Mouse (Mus musculus): ENCODE measurements around the gene Gsk3a. TPM values are rescaled to one million over a fixed set of nuclear protein-coding genes. Genes with fewer than 3 reads are reported as not detected.

The Gsk3a gene
- polyA plus RNA-seq (2012; rRNA removed): 226 and 230 TPM in 2 replicates

GRCm38 (mm10) chr7:25237249-25238014 is at the start of gene Gsk3a:
Gene Gsk3a, minus strand, starts transcription at chr7:25237851.
- H3K27ac ChIP-seq (ENCODE audit: insufficient read depth, low read length): peak within 1 kb of the TSS; percentile 86
- peak; percentile 44; the same call in 1 of the 2 replicates for TF ChIP-seq POLR2A (IDR thresholded peaks at IDR 0.05; ENCODE audit: borderline replicate concordance, insufficient read depth, low read length)
- TF ChIP-seq CTCF (IDR thresholded peaks at IDR 0.05; ENCODE audit: borderline replicate concordance, insufficient read depth, low read depth, low read length): no peak
- H3K4me1 ChIP-seq (ENCODE audit: control insufficient read depth, insufficient read depth, low read length): peaks cover 6% of the 10 kb centered on the region; the same call in 1 of the 2 replicates
- under 1% methylated on average over 69 of the region's 76 CpGs for WGBS
- H3K4me3 ChIP-seq (replicated peaks; ENCODE audit: insufficient read depth, low read depth, low read length): peak within 1 kb of the TSS; percentile 81
- no peaks in the 10 kb centered on the region for H3K27me3 ChIP-seq (ENCODE audit: control insufficient read depth, insufficient read depth, low read length)
- DNase-seq: peak; percentile 99

DNA sequence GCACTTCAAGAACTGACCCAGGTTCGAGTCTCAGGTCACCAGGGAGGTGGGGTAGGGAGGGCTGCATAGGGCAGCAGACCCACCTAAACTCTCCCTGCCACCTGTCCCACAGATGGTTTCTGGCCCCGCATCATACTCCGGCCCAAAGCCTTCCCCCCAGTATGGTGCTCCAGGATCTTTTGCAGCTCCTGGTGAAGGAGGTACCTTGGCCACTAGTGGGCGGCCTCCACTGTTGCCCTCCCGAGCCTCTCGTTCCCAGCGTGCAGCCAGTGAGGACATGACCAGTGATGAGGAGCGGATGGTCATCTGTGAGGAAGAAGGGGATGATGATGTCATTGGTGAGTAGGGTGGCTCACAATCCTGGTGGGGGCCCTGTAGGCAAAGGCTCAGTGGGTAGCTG is 49.3 kb upstream of the Gsk3a start:
- WGBS: 66% methylated on average over 8 of the region's 8 CpGs
- H3K27me3 ChIP-seq (ENCODE audit: control insufficient read depth, insufficient read depth, low read length): no peaks in the 10 kb centered on the region

DNA sequence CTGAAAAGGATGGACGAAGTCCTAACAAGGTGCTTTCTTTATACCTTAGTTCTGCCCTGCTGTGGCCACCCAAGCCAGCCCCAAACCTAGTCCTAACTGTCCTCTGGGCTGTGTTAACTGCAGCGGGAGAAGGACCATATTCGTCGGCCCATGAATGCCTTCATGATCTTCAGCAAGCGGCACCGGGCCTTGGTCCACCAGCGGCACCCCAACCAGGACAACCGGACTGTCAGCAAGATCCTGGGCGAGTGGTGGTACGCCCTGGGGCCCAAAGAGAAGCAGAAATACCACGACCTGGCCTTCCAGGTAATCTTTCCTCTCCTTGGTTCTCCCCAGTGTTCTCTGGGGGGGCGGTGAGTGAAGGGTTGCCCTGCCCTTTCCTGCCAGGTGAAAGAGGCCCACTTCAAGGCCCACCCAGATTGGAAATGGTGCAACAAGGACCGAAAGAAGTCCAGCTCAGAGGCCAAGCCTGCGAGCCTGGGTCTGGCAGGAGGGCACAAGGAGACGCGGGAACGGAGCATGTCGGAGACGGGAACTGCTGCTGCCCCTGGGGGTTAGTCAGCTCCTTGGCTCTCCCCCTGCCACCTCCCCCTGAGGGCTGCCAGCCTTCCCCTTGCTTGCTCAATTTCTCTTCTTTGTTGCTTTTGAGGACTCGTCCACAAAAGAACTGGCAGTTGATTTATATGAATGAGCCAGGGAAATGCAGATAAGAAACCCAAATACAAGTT is 48.0 kb upstream of the Gsk3a start:
- 79% methylated on average over 20 of the region's 20 CpGs for WGBS
- H3K4me3 ChIP-seq (replicated peaks; ENCODE audit: insufficient read depth, low read depth, low read length): no peak overlapping the region
- no peak for DNase-seq
- no peak overlapping the region for H3K27ac ChIP-seq (ENCODE audit: insufficient read depth, low read length)
- TF ChIP-seq CTCF (IDR thresholded peaks at IDR 0.05; ENCODE audit: borderline replicate concordance, insufficient read depth, low read depth, low read length) (no peak), POLR2A (IDR thresholded peaks at IDR 0.05; ENCODE audit: borderline replicate concordance, insufficient read depth, low read length) (no peak)
- H3K4me1 ChIP-seq (ENCODE audit: control insufficient read depth, insufficient read depth, low read length): peaks cover 21% of the 10 kb centered on the region
- no peaks in the 10 kb centered on the region for H3K27me3 ChIP-seq (ENCODE audit: control insufficient read depth, insufficient read depth, low read length)

More for the DNA sequence above, 49.3 kb upstream of the Gsk3a start:
- TF ChIP-seq POLR2A (IDR thresholded peaks at IDR 0.05; ENCODE audit: borderline replicate concordance, insufficient read depth, low read length) (no peak), CTCF (IDR thresholded peaks at IDR 0.05; ENCODE audit: borderline replicate concordance, insufficient read depth, low read depth, low read length) (no peak)
- H3K27ac ChIP-seq (ENCODE audit: insufficient read depth, low read length): no peak overlapping the region
- peaks cover 15% of the 10 kb centered on the region for H3K4me1 ChIP-seq (ENCODE audit: control insufficient read depth, insufficient read depth, low read length)
- H3K4me3 ChIP-seq (replicated peaks; ENCODE audit: insufficient read depth, low read depth, low read length): no peak overlapping the region
- no peak for DNase-seq

DNA sequence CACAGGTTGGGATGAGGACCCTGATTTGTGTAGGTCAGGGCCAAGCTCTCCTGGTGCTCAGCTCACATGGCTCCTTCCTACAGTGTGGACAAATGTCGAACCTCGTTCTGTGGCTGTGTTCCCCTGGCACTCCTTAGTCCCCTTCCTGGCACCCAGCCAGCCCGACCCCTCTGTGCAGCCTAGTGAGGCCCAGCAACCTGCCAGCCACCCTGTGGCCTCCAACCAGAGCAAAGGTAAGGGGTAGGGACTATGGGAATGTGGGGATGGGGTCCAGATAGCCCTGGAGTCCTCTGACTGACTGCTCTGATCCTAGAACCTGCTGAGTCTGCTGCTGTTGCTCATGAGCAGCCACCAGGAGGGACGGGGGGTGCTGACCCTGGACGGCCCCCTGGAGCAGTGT is 47.1 kb upstream of the Gsk3a start:
- Histone ChIP-seq H3K4me1 (ENCODE audit: control insufficient read depth, insufficient read depth, low read length) (peaks cover 29% of the 10 kb centered on the region), H3K27me3 (ENCODE audit: control insufficient read depth, insufficient read depth, low read length) (no peaks in the 10 kb centered on the region), H3K4me3 (replicated peaks; ENCODE audit: insufficient read depth, low read depth, low read length) (no peak overlapping the region), H3K27ac (ENCODE audit: insufficient read depth, low read length) (peak overlapping the region; percentile 31)
- DNase-seq: peak; percentile 48 to 50
- TF ChIP-seq CTCF (IDR thresholded peaks at IDR 0.05; ENCODE audit: borderline replicate concordance, insufficient read depth, low read depth, low read length) (no peak), POLR2A (IDR thresholded peaks at IDR 0.05; ENCODE audit: borderline replicate concordance, insufficient read depth, low read length) (no peak)
- WGBS: 30% methylated on average over 5 of the region's 5 CpGs

- DNase-seq: peak in 1 of 2 experiments; percentile 29
- no peak for TF ChIP-seq CTCF (IDR thresholded peaks at IDR 0.05; ENCODE audit: borderline replicate concordance, insufficient read depth, low read depth, low read length)
- TF ChIP-seq POLR2A (IDR thresholded peaks at IDR 0.05; ENCODE audit: borderline replicate concordance, insufficient read depth, low read length): no peak
- 13% methylated on average over 2 of the region's 2 CpGs for WGBS
- Histone ChIP-seq H3K4me1 (ENCODE audit: control insufficient read depth, insufficient read depth, low read length) (peaks cover 29% of the 10 kb centered on the region), H3K27me3 (ENCODE audit: control insufficient read depth, insufficient read depth, low read length) (no peaks in the 10 kb centered on the region), H3K27ac (ENCODE audit: insufficient read depth, low read length) (peak overlapping the region; percentile 18), H3K4me3 (replicated peaks; ENCODE audit: insufficient read depth, low read depth, low read length) (peak overlapping the region; percentile 96)
These were observed 46.5 kb upstream of the Gsk3a start for GRCm38 (mm10) chr7:25284171-25284570.

DNA sequence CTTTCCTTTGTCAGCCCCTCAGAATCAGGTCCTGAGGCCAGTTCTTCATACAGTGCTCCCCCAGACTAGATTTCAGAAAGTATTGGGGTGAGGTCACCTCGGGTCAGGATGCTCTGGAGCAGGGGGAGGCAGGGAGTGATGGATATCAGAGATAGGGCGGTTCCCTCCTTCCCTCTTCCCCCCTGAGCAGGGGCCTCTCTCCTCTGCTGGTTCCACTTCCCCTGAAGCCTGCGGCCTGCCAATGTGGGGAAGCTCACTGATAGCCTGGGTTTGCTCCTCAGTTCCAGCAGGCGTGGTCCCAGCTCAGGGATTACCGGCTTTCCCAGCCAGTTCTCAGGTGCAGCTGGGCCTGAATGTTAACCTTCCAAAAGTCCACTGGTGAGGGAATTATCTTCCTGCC is 46.0 kb upstream of the Gsk3a start:
- WGBS: 12% methylated on average over 5 of the region's 5 CpGs
- H3K27ac ChIP-seq (ENCODE audit: insufficient read depth, low read length): peak overlapping the region; percentile 18
- peak in 1 of 2 experiments; percentile 32 for DNase-seq
- H3K27me3 ChIP-seq (ENCODE audit: control insufficient read depth, insufficient read depth, low read length): no peaks in the 10 kb centered on the region
- H3K4me3 ChIP-seq (replicated peaks; ENCODE audit: insufficient read depth, low read depth, low read length): peak overlapping the region; percentile 96
- peaks cover 29% of the 10 kb centered on the region for H3K4me1 ChIP-seq (ENCODE audit: control insufficient read depth, insufficient read depth, low read length)
- TF ChIP-seq CTCF (IDR thresholded peaks at IDR 0.05; ENCODE audit: borderline replicate concordance, insufficient read depth, low read depth, low read length) (no peak), POLR2A (IDR thresholded peaks at IDR 0.05; ENCODE audit: borderline replicate concordance, insufficient read depth, low read length) (no peak)

DNA sequence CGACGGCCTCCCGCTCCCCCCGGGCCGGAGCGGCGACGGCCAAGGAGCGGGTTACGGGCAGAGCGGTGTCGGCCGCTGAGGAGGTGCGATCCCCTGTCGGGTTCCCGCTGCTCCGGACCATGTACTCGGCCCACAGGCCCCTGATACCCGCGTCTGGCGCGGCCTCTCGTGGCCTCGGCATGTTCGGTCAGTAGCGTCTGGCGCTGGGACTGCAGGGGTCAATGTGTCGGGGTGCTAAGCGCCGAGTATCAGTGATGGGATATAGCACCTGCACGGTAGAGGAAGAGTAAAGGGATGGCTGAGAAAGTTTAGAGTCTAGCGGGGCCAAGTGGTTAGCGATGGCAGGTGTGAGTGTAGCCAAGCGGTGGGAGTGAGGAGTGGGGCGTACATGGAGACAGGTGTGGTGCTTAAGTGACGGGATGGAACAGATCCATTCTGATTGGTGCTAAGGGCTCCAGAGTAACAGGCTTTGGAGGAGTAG is 45.1 kb upstream of the Gsk3a start:
- Histone ChIP-seq H3K27ac (ENCODE audit: insufficient read depth, low read length) (peak overlapping the region; percentile 59), H3K4me1 (ENCODE audit: control insufficient read depth, insufficient read depth, low read length) (peaks cover 30% of the 10 kb centered on the region), H3K27me3 (ENCODE audit: control insufficient read depth, insufficient read depth, low read length) (no peaks in the 10 kb centered on the region), H3K4me3 (replicated peaks; ENCODE audit: insufficient read depth, low read depth, low read length) (peak overlapping the region; percentile 96)
- peak; percentile 65 to 70 for DNase-seq
- TF ChIP-seq POLR2A (IDR thresholded peaks at IDR 0.05; ENCODE audit: borderline replicate concordance, insufficient read depth, low read length) (no peak), CTCF (IDR thresholded peaks at IDR 0.05; ENCODE audit: borderline replicate concordance, insufficient read depth, low read depth, low read length) (no peak)
- WGBS: 1% methylated on average over 28 of the region's 36 CpGs
